Mouse (Mus musculus): ENCODE measurements around the gene Dll1. TPM values are rescaled to one million over a fixed set of nuclear protein-coding genes. Genes with fewer than 3 reads are reported as not detected.
A peak's percentile ranks its signal among the peaks of the same experiment; 100 is the strongest.

The Dll1 gene
- polyA plus RNA-seq, 1 experiment from 2014 or later = 4.9 TPM

- ATAC-seq (ENCODE audit: insufficient number of reproducible peaks, insufficient read depth, low FRiP score, low read depth) = no peak
- Histone ChIP-seq H3K4me3 (ENCODE audit: control insufficient read depth in 1 of 2, insufficient read depth in 1 of 2, low read depth in 1 of 2, low read length in 2 of 2) (no peak overlapping the region), H3K4me1 (ENCODE audit: control insufficient read depth in 2 of 2, insufficient read depth in 2 of 2, low read length in 2 of 2) (no peaks in the 10 kb centered on the region), H3K9ac (ENCODE audit: low read length) (no peak overlapping the region), H3K4me2 (ENCODE audit: low read length) (no peak overlapping the region), H3K27me3 (ENCODE audit: control insufficient read depth, insufficient read depth, low read length) (peaks cover 8% of the 10 kb centered on the region; the same call in 1 of the 2 replicates), H3K9me3 (ENCODE audit: control insufficient read depth, low read length) (no peaks in the 10 kb centered on the region), H3K36me3 (ENCODE audit: control insufficient read depth, insufficient read depth, low read length) (no peaks in the 10 kb centered on the region), H3K27ac (replicated peaks in 1 of 2; ENCODE audit: control insufficient read depth in 1 of 2, insufficient read depth in 1 of 2, low read depth in 2 of 2, low read length in 2 of 2) (no peak overlapping the region)
- WGBS = 68% methylated on average over 4 of the region's 4 CpGs
These were observed 12.2 kb upstream of the Dll1 start for GRCm38 (mm10) chr17:15388892-15389291.

- WGBS = 87% methylated on average over 5 of the region's 5 CpGs
- peaks cover 4% of the 10 kb centered on the region; the same call in 1 of the 2 replicates for H3K9me3 ChIP-seq (ENCODE audit: control insufficient read depth, low read length)
- H3K27ac ChIP-seq (replicated peaks in 1 of 2; ENCODE audit: control insufficient read depth in 1 of 2, insufficient read depth in 1 of 2, low read depth in 2 of 2, low read length in 2 of 2) = no peak overlapping the region
- H3K9ac ChIP-seq (ENCODE audit: low read length) = no peak overlapping the region
- peaks cover 61% of the 10 kb centered on the region for H3K27me3 ChIP-seq (ENCODE audit: control insufficient read depth, insufficient read depth, low read length)
- H3K36me3 ChIP-seq (ENCODE audit: control insufficient read depth, insufficient read depth, low read length) = no peaks in the 10 kb centered on the region
- H3K4me2 ChIP-seq (ENCODE audit: low read length) = no peak overlapping the region
- H3K4me3 ChIP-seq (ENCODE audit: control insufficient read depth in 1 of 2, insufficient read depth in 1 of 2, low read depth in 1 of 2, low read length in 2 of 2) = no peak overlapping the region
- peaks cover 7 to 12% of the 10 kb centered on the region in 2 experiments; a peak in 3 of 4 replicates for H3K4me1 ChIP-seq (ENCODE audit: control insufficient read depth in 2 of 2, insufficient read depth in 2 of 2, low read length in 2 of 2)
- ATAC-seq (ENCODE audit: insufficient number of reproducible peaks, insufficient read depth, low FRiP score, low read depth) = no peak
These were observed 6.7 kb upstream of the Dll1 start for GRCm38 (mm10) chr17:15383360-15383759.

GRCm38 (mm10) chr17:15381869-15382660 lies 5.4 kb upstream of the Dll1 start:
- Histone ChIP-seq H3K27ac (replicated peaks in 1 of 2; ENCODE audit: control insufficient read depth in 1 of 2, insufficient read depth in 1 of 2, low read depth in 2 of 2, low read length in 2 of 2) (no peak overlapping the region), H3K27me3 (ENCODE audit: control insufficient read depth, insufficient read depth, low read length) (peaks cover 71% of the 10 kb centered on the region)
- ATAC-seq (ENCODE audit: insufficient number of reproducible peaks, insufficient read depth, low FRiP score, low read depth) = no peak

GRCm38 (mm10) chr17:15381092-15381860 lies 4.6 kb upstream of the Dll1 start:
- Histone ChIP-seq H3K4me1 (ENCODE audit: control insufficient read depth in 2 of 2, insufficient read depth in 2 of 2, low read length in 2 of 2) (peaks cover 7 to 18% of the 10 kb centered on the region in 2 experiments; a peak in 3 of 4 replicates), H3K27me3 (ENCODE audit: control insufficient read depth, insufficient read depth, low read length) (peaks cover 75% of the 10 kb centered on the region), H3K4me3 (ENCODE audit: control insufficient read depth in 1 of 2, insufficient read depth in 1 of 2, low read depth in 1 of 2, low read length in 2 of 2) (peak overlapping the region; percentile 37 to 49), H3K4me2 (ENCODE audit: low read length) (peak overlapping the region; percentile 93), H3K36me3 (ENCODE audit: control insufficient read depth, insufficient read depth, low read length) (no peaks in the 10 kb centered on the region), H3K27ac (replicated peaks in 1 of 2; ENCODE audit: control insufficient read depth in 1 of 2, insufficient read depth in 1 of 2, low read depth in 2 of 2, low read length in 2 of 2) (no peak overlapping the region), H3K9me3 (ENCODE audit: control insufficient read depth, low read length) (peaks cover 4% of the 10 kb centered on the region; the same call in 1 of the 2 replicates), H3K9ac (ENCODE audit: low read length) (peak overlapping the region; percentile 64)
- WGBS = 15% methylated on average over 22 of the region's 22 CpGs
- no peak for ATAC-seq (ENCODE audit: insufficient number of reproducible peaks, insufficient read depth, low FRiP score, low read depth)

More at GRCm38 (mm10) chr17:15381869-15382660, 5.4 kb upstream of the Dll1 start:
- no peak overlapping the region for H3K4me2 ChIP-seq (ENCODE audit: low read length)
- H3K36me3 ChIP-seq (ENCODE audit: control insufficient read depth, insufficient read depth, low read length) = no peaks in the 10 kb centered on the region
- peaks cover 4% of the 10 kb centered on the region; the same call in 1 of the 2 replicates for H3K9me3 ChIP-seq (ENCODE audit: control insufficient read depth, low read length)
- peaks cover 7 to 12% of the 10 kb centered on the region in 2 experiments; a peak in 3 of 4 replicates for H3K4me1 ChIP-seq (ENCODE audit: control insufficient read depth in 2 of 2, insufficient read depth in 2 of 2, low read length in 2 of 2)
- no peak overlapping the region for H3K9ac ChIP-seq (ENCODE audit: low read length)
- H3K4me3 ChIP-seq (ENCODE audit: control insufficient read depth in 1 of 2, insufficient read depth in 1 of 2, low read depth in 1 of 2, low read length in 2 of 2) = no peak overlapping the region
- WGBS = 48% methylated on average over 7 of the region's 7 CpGs

- H3K27me3 ChIP-seq (ENCODE audit: control insufficient read depth, insufficient read depth, low read length) = peaks cover 75% of the 10 kb centered on the region
- WGBS = 1% methylated on average over 27 of the region's 27 CpGs
- H3K4me2 ChIP-seq (ENCODE audit: low read length) = peak overlapping the region; percentile 93
- H3K9me3 ChIP-seq (ENCODE audit: control insufficient read depth, low read length) = peaks cover 4% of the 10 kb centered on the region; the same call in 1 of the 2 replicates
- H3K9ac ChIP-seq (ENCODE audit: low read length) = peak overlapping the region; percentile 64
- ATAC-seq (ENCODE audit: insufficient number of reproducible peaks, insufficient read depth, low FRiP score, low read depth) = peak; percentile 14; the same call in 1 of the 2 replicates
- peak overlapping the region; percentile 37 to 49 for H3K4me3 ChIP-seq (ENCODE audit: control insufficient read depth in 1 of 2, insufficient read depth in 1 of 2, low read depth in 1 of 2, low read length in 2 of 2)
- peaks cover 7 to 18% of the 10 kb centered on the region in 2 experiments; a peak in 3 of 4 replicates for H3K4me1 ChIP-seq (ENCODE audit: control insufficient read depth in 2 of 2, insufficient read depth in 2 of 2, low read length in 2 of 2)
- no peak overlapping the region for H3K27ac ChIP-seq (replicated peaks in 1 of 2; ENCODE audit: control insufficient read depth in 1 of 2, insufficient read depth in 1 of 2, low read depth in 2 of 2, low read length in 2 of 2)
- H3K36me3 ChIP-seq (ENCODE audit: control insufficient read depth, insufficient read depth, low read length) = no peaks in the 10 kb centered on the region
These were observed 4.0 kb upstream of the Dll1 start for GRCm38 (mm10) chr17:15380641-15381051.

GRCm38 (mm10) chr17:15379741-15380526 lies 3.3 kb upstream of the Dll1 start:
- Histone ChIP-seq H3K27ac (replicated peaks in 1 of 2; ENCODE audit: control insufficient read depth in 1 of 2, insufficient read depth in 1 of 2, low read depth in 2 of 2, low read length in 2 of 2) (no peak overlapping the region), H3K4me2 (ENCODE audit: low read length) (peak overlapping the region; percentile 93), H3K4me3 (ENCODE audit: control insufficient read depth in 1 of 2, insufficient read depth in 1 of 2, low read depth in 1 of 2, low read length in 2 of 2) (peak overlapping the region; percentile 37 to 49; a peak in 3 of 4 replicates), H3K9ac (ENCODE audit: low read length) (peak overlapping the region; percentile 64), H3K4me1 (ENCODE audit: control insufficient read depth in 2 of 2, insufficient read depth in 2 of 2, low read length in 2 of 2) (peaks cover 7 to 23% of the 10 kb centered on the region in 2 experiments; a peak in 3 of 4 replicates), H3K9me3 (ENCODE audit: control insufficient read depth, low read length) (peaks cover 4% of the 10 kb centered on the region; the same call in 1 of the 2 replicates), H3K27me3 (ENCODE audit: control insufficient read depth, insufficient read depth, low read length) (peaks cover 77% of the 10 kb centered on the region), H3K36me3 (ENCODE audit: control insufficient read depth, insufficient read depth, low read length) (no peaks in the 10 kb centered on the region)
- ATAC-seq (ENCODE audit: insufficient number of reproducible peaks, insufficient read depth, low FRiP score, low read depth) = no peak
- WGBS = 15% methylated on average over 17 of the region's 17 CpGs

Data from heart, embryonic 14.5 days (tissue).